Mouse (Mus musculus) liver, adult 2 months (tissue): ENCODE data around the gene Pvalb. TPM values are rescaled to one million over a fixed set of nuclear protein-coding genes. Genes with fewer than 3 reads are reported as not detected.

Experiments used
- DNase-seq: peaks from one replicate; pipeline ENCODE4 v3.0.0-alpha.2; 2011; ENCODE audit warnings: low read depth, low spot score; ENCODE audit errors: extremely low read depth
- H3K27ac ChIP-seq: fragments of 200-500 bp; replicated peaks from 2 replicates; pipeline ENCODE4 v1.5.1; 2012; ENCODE audit warnings: low read depth, mild to moderate bottlenecking, control low read depth, inconsistent platforms, low read length; ENCODE audit not compliant: insufficient read depth
- H3K27me3 ChIP-seq: fragments of 200-500 bp; 2 replicates; pipeline ENCODE4 v1.6.1; 2012; ENCODE audit warnings: mild to moderate bottlenecking, moderate library complexity, low read length, inconsistent platforms; ENCODE audit not compliant: control insufficient read depth, insufficient read depth
- H3K36me3 ChIP-seq: fragments of 200-500 bp; 2 replicates; pipeline ENCODE4 v1.6.1; 2012; ENCODE audit warnings: low read length, inconsistent platforms; ENCODE audit not compliant: control insufficient read depth, insufficient read depth
- H3K4me1 ChIP-seq: fragments of 200-500 bp; 2 replicates; pipeline ENCODE4 v1.6.1; 2011; ENCODE audit warnings: low read length; ENCODE audit not compliant: control insufficient read depth, insufficient read depth
- H3K4me3 ChIP-seq: fragments of 200-500 bp; 2 replicates; pipeline ENCODE4 v1.5.1; 2011; ENCODE audit warnings: low read depth, mild to moderate bottlenecking, control low read depth, low read length, moderate library complexity; ENCODE audit not compliant: insufficient read depth
- H3K79me2 ChIP-seq: fragments of 200-500 bp; 2 replicates; pipeline ENCODE4 v1.6.1; 2012; ENCODE audit warnings: inconsistent platforms, mild to moderate bottlenecking, low read length, moderate library complexity; ENCODE audit not compliant: control insufficient read depth, insufficient read depth
- H3K9ac ChIP-seq: fragments of 200-500 bp; 2 replicates; pipeline ENCODE4 v1.6.1; 2012; ENCODE audit warnings: low read depth, mild to moderate bottlenecking, control low read depth, inconsistent platforms, low read length
- CTCF ChIP-seq: fragments of 200-500 bp; IDR thresholded peaks from 2 replicates; pipeline ENCODE4 v1.5.1; 2011; ENCODE audit warnings: low read depth, low read length, control low read depth
- POLR2A ChIP-seq: fragments of 200-500 bp; IDR thresholded peaks from 2 replicates; pipeline ENCODE4 v1.6.1; 2011; ENCODE audit warnings: low read length, control low read depth; ENCODE audit not compliant: insufficient read depth; ENCODE audit errors: extremely low read depth
- WGBS: fragments of 180-500 bp; shearing (Covaris S2); methylation state at CpG from one replicate; pipeline ENCODE4 v1.1.7; 2018; 5-methylcytosine and 5-hydroxymethylcytosine counted together
- polyA plus RNA-seq: library from polyadenylated mRNA; depleted of rRNA; stranded (reverse); fragments of >200 nt; gene quantifications from 2 replicates; pipeline ENCODE4 v1.2.3, GENCODE M21; 2012
- total RNA-seq: library from RNA; depleted of rRNA; stranded (reverse); fragments of >200 nt; gene quantifications from 2 replicates; pipeline ENCODE4 v1.2.3, GENCODE M21; 2014

Pvalb gene
- total and polyA plus RNA-seq, 2 experiments, result 1.5 TPM; not detected in 1

GRCm38 (mm10) chr15:78244695-78245492, 38.7 kb upstream of the Pvalb start, which contains the start of gene Ncf4:
Ncf4 (plus strand) TSS chr15:78244801.
- H3K4me3 ChIP-seq, result peak within 1 kb of the TSS; percentile 39
- peak; percentile 35 for DNase-seq
- H3K9ac ChIP-seq, result peak within 1 kb of the TSS; percentile 33
- 67% methylated on average over 7 of the region's 7 CpGs for WGBS
- TF ChIP-seq CTCF, result no peak
- TF ChIP-seq POLR2A, result no peak
- no peaks in the 10 kb centered on the region for H3K4me1 ChIP-seq
- H3K27me3 ChIP-seq, result no peaks in the 10 kb centered on the region
- no peaks in the 10 kb centered on the region for H3K36me3 ChIP-seq
- peak within 1 kb of the TSS; percentile 34 for H3K27ac ChIP-seq
- no peaks in the 10 kb centered on the region for H3K79me2 ChIP-seq

DNA sequence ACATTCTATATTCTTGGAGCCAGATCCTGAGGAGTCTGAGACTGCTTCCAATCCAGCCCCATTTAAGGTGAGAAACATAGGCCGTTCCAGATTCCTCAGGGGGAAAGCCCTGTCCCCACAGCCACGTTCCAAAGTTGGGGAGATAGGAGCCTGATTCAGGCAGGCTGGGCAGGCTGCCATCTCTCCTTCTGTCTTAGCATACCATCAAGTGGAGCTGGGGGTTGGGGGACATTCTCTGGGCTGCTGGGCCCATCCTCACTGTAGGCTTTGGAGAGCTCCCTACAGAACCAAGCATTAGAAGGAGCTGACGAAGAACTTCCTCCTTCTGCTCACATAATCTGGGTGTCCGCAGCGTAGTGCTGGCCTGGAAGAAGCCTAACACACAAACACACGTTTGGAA, 37.6 kb upstream of the Pvalb start:
- DNase-seq, result no peak
- WGBS, result 70% methylated on average over 6 of the region's 6 CpGs
- H3K4me3 ChIP-seq, result no peak overlapping the region
- H3K27me3 ChIP-seq, result no peaks in the 10 kb centered on the region
- no peak overlapping the region for H3K27ac ChIP-seq
- H3K36me3 ChIP-seq, result no peaks in the 10 kb centered on the region
- H3K79me2 ChIP-seq, result no peaks in the 10 kb centered on the region
- no peak overlapping the region for H3K9ac ChIP-seq
- no peak for TF ChIP-seq CTCF
- no peak for TF ChIP-seq POLR2A
- no peaks in the 10 kb centered on the region for H3K4me1 ChIP-seq

- Histone ChIP-seq H3K4me3 (no peak overlapping the region), H3K79me2 (no peaks in the 10 kb centered on the region), H3K27ac (no peak overlapping the region), H3K4me1 (no peaks in the 10 kb centered on the region), H3K9ac (no peak overlapping the region), H3K27me3 (no peaks in the 10 kb centered on the region), H3K36me3 (no peaks in the 10 kb centered on the region)
- no peak for DNase-seq
- TF ChIP-seq CTCF (no peak), POLR2A (no peak)
- WGBS, result 77% methylated on average over 8 of the region's 8 CpGs
These were observed 36.9 kb upstream of the Pvalb start for GRCm38 (mm10) chr15:78243061-78243460.

DNA sequence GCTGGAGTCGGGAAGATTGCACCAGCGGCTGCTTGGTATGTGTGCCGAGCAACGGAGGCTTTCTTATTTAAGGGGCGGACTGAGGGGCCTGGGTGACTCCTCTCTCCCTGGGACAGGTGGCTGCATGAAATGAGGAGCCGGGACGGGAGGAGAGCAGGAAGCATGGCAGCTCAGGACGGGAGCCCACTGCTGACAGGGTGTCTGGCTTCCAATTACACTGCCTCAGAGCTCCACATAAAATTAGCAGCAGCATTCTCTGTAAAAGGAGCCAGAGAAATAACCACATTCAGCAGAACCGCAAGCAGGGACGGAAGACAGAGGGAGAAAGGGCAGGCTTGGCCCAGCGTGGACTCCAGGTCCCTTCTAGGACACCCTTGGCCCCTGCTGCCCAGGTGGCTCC, 35.1 kb upstream of the Pvalb start:
- WGBS, result 68% methylated on average over 11 of the region's 11 CpGs
- no peak overlapping the region for H3K27ac ChIP-seq
- TF ChIP-seq CTCF, result no peak
- no peak for TF ChIP-seq POLR2A
- no peaks in the 10 kb centered on the region for H3K4me1 ChIP-seq
- H3K9ac ChIP-seq, result no peak overlapping the region
- H3K36me3 ChIP-seq, result no peaks in the 10 kb centered on the region
- DNase-seq, result no peak
- no peaks in the 10 kb centered on the region for H3K79me2 ChIP-seq
- H3K27me3 ChIP-seq, result no peaks in the 10 kb centered on the region
- H3K4me3 ChIP-seq, result no peak overlapping the region

DNA sequence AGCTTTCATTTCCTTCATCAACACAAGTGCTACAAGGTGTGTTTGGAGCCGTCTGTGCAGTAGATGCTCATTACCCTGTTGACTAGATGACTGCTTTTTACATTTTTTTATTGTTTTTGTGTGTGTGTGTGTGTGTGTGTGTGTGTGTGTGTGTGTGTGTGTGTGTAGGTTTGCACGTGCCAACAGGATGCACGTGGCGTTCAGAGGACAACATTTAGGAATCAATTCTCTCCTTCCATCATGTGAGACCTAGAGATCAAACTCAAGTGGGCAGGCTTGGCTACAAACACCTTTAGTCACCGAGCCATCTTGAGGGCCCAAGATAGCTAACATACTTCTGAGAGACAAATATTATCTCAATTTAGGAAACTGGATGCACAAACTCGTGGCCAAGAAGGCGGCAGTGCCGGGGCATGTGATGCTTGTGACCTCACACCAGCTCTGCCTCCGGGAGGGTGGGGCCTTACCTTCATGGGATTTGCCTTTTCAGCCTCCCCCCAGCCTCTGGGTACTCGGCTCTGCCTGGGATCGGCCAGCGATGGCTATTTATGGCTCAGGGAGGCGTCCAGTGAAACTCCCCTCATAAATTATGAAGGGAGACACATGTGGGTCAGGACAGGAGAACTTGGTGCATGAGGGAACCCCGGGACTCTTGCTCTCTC, 33.9 kb upstream of the Pvalb start:
- H3K4me1 ChIP-seq, result no peaks in the 10 kb centered on the region
- no peak for TF ChIP-seq POLR2A
- TF ChIP-seq CTCF, result no peak
- WGBS, result 69% methylated on average over 14 of the region's 14 CpGs

DNA sequence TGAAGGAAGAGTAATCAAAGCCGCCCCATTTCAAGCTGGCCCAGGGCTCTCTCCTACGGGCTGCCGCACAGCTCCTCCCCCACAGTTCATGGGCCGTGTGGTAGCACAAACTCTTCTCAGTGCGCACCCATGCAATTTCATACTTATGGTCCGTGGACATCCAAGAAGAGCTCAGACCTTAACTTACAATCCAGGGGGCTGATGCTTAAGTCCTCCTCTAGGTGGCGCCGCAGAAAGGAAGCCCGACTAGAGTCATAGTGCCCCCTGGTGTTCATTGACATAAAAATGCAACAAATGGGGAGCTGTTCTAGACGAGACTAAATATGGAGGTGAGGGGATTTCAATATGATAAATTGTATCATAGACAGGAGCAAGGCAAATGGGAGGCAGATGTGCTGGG, 33.3 kb upstream of the Pvalb start:
- Histone ChIP-seq H3K36me3 (no peaks in the 10 kb centered on the region), H3K4me3 (no peak overlapping the region), H3K27me3 (no peaks in the 10 kb centered on the region), H3K4me1 (no peaks in the 10 kb centered on the region), H3K79me2 (no peaks in the 10 kb centered on the region), H3K27ac (no peak overlapping the region), H3K9ac (no peak overlapping the region)
- 18% methylated on average over 10 of the region's 10 CpGs for WGBS
- peak; percentile 62 for DNase-seq
- TF ChIP-seq POLR2A (no peak), CTCF (peak; percentile 85)

More for the DNA sequence above, 33.9 kb upstream of the Pvalb start:
- H3K36me3 ChIP-seq, result no peaks in the 10 kb centered on the region
- H3K9ac ChIP-seq, result no peak overlapping the region
- H3K4me3 ChIP-seq, result no peak overlapping the region
- H3K79me2 ChIP-seq, result no peaks in the 10 kb centered on the region
- no peak for DNase-seq
- H3K27ac ChIP-seq, result no peak overlapping the region
- no peaks in the 10 kb centered on the region for H3K27me3 ChIP-seq
